Mouse (Mus musculus) R1 (cell line): ENCODE data around the gene Zcchc3.

Experiments
- DNase-seq: peaks from one replicate; pipeline ENCODE4 v3.0.0-alpha.2; 2018; ENCODE audit warnings: low read depth, low spot score

Zcchc3 gene

GRCm38 (mm10) chr2:152414591-152415165, at the start of gene Zcchc3:
Gene Zcchc3, minus strand, starts transcription at chr2:152415027.
- peak; percentile 95 for DNase-seq

GRCm38 (mm10) chr2:152459241-152459640, 44.4 kb upstream of the Zcchc3 start:
- no peak for DNase-seq

- DNase-seq: no peak
Measured at GRCm38 (mm10) chr2:152452101-152452781, 37.4 kb upstream of the Zcchc3 start.

- peak; percentile 68 for DNase-seq
Measured at GRCm38 (mm10) chr2:152450241-152450640, 35.4 kb upstream of the Zcchc3 start.

- no peak for DNase-seq
Measured at GRCm38 (mm10) chr2:152447461-152447860, 32.6 kb upstream of the Zcchc3 start.

GRCm38 (mm10) chr2:152446642-152447041, 31.8 kb upstream of the Zcchc3 start:
- no peak for DNase-seq

GRCm38 (mm10) chr2:152443281-152443680, 28.5 kb upstream of the Zcchc3 start:
- DNase-seq: no peak

GRCm38 (mm10) chr2:152442322-152442721, 27.5 kb upstream of the Zcchc3 start:
- DNase-seq: no peak

- no peak for DNase-seq
Measured at GRCm38 (mm10) chr2:152439833-152440232, 25.0 kb upstream of the Zcchc3 start.

- DNase-seq: no peak
Measured at GRCm38 (mm10) chr2:152438963-152439362, 24.1 kb upstream of the Zcchc3 start.

GRCm38 (mm10) chr2:152436983-152437860, 22.4 kb upstream of the Zcchc3 start:
- DNase-seq: peak; percentile 73

- DNase-seq: no peak
Measured at GRCm38 (mm10) chr2:152436405-152436901, 21.6 kb upstream of the Zcchc3 start.

- DNase-seq: peak; percentile 67
Measured at GRCm38 (mm10) chr2:152428481-152428880, 13.7 kb upstream of the Zcchc3 start.

- peak; percentile 70 for DNase-seq
Measured at GRCm38 (mm10) chr2:152427493-152427892, 12.7 kb upstream of the Zcchc3 start.

GRCm38 (mm10) chr2:152415786-152416185, 959 bp upstream of the Zcchc3 start:
- DNase-seq: no peak

GRCm38 (mm10) chr2:152415287-152415686, 460 bp upstream of the Zcchc3 start, which contains the start of gene 6820408C15Rik:
Gene 6820408C15Rik, plus strand, starts transcription at chr2:152415587.
- DNase-seq: no peak

- DNase-seq: peak; percentile 46
Measured at GRCm38 (mm10) chr2:152413765-152414584, 852 bp downstream of the Zcchc3 start.

GRCm38 (mm10) chr2:152413158-152413764, 1.6 kb downstream of the Zcchc3 start:
- DNase-seq: no peak

GRCm38 (mm10) chr2:152412526-152413157, 2.2 kb downstream of the Zcchc3 start:
- DNase-seq: no peak

- DNase-seq: no peak
Measured at GRCm38 (mm10) chr2:152411471-152411870, 3.4 kb downstream of the Zcchc3 start.
